Mouse (Mus musculus) adrenal gland, postnatal 4 days (tissue): ENCODE results near the gene Sh2d3c. TPM values are rescaled to one million over a fixed set of nuclear protein-coding genes. Genes with fewer than 3 reads are reported as not detected.
A peak's percentile ranks its signal among the peaks of the same experiment; 100 is the strongest.

Experiments
- DNase-seq, 2 experiments: peaks; one replicate each; pipeline ENCODE4 v3.0.0; 2021 to 2022; ENCODE audit warnings: low spot score in 2 of 2, mixed read lengths in 2 of 2
- total RNA-seq, 2 experiments: library from RNA; stranded (reverse); gene quantifications; 2 replicates each; pipeline ENCODE4 v1.2.3; 2021

Sh2d3c gene
- total RNA-seq, 2 experiments from 2014 or later = 32.3 to 32.9 TPM

DNA sequence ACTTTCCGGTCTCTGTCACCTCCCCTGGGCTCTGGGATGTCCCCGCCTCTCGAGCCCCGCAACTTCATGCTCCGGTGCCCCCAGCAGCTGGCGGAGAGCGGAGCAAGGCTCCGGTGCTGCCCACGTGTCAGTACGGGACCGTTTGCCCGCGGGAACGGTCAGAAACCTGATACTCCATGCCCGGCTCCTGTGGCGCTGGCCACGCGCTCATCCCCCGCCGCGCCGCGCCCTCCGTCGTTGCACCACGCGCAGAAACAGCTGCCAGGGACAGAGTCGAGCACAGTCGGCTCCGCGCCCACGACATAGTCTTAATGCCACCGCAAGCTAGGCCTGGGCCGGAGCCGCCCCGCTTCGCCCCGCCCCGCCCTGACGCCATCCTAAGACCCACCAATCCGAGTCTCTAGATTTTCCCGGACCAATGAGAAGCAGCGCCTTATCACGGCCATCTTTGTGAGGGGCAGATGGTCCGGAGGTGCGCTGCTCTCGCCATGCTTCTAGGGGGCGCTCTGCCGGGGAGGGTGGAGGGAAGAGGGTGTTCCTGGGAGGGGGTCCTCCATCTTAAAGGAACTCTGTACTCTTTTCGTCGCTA is 26.9 kb upstream of the Sh2d3c start:
- peak; percentile 80 to 93 for DNase-seq

DNA sequence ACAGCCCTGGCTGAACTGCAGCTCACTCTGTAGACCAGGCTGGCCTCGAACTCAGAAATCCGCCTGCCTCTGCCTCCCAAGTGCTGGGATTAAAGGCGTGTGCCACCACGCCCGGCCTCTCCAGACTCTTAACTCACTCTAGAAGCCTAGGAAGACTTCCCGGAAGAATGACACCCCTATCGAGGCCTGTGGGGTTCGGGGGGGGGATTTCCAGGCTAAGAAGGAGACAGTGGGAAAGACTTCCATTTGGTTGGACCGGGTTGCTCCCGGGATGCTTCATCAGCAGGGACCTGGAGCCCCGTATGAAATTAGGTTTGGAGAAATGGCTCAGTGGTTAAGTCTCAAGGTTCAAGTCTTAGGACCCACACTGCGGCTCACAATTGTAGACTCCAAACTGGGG is 26.2 kb upstream of the Sh2d3c start:
- no peak for DNase-seq

- DNase-seq = no peak
Measured at GRCm38 (mm10) chr2:32699680-32700079, 21.2 kb upstream of the Sh2d3c start.

DNA sequence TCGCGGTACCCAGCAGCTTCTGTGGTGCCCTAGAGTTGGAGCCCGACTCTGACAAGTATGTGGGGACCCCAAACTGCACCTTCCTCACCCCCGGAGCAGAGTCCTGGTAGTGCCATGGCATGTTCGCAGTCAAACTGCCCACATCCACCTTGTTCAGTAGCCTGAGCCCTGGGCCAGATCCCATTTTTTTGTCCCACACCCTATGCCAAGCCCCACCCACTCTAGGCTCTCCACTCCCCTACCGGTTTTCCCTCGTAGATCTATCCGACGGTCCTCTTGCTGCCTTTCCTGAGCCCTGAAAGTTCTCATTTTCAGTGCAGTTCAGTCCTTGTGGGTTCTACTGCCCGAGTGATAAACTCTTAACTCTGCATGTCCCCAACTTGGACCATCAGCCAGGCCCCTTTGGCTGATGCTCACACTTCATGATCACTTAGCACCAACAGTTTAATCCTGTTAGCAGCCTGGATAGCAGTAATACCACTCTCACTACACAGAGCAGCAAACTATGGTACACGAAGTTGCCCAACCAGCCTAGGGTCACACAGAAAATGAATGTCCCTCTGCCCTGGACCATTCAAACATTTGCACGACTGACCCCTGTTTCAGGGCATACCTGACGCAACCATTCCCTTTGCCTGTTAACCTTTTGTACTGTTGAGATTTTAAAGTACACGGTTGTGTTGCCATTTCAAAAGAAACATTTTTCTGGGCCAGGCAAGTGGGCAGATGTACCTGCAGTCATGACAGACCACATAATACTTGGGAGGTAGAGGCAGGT is 19.7 kb upstream of the Sh2d3c start:
- no peak for DNase-seq

DNA sequence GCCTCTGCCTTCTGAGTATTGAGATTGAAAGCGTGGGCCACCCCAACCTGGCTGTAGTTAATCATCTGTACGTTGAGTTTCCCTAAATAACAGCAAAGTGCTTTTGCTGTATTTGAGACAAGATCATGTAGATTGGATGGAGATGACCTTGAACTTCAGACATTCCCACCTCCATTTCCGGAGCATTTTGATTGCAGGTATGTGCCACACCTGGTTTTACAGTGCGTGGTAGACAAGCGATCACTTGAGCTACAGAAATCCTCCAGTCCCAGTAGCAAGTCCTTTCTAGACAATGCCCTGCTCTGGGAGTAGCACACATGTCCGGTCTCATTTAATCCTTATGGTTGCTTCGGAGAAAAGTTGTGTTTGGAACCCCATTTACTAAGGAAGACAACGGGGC is 17.8 kb upstream of the Sh2d3c start:
- no peak for DNase-seq

DNA sequence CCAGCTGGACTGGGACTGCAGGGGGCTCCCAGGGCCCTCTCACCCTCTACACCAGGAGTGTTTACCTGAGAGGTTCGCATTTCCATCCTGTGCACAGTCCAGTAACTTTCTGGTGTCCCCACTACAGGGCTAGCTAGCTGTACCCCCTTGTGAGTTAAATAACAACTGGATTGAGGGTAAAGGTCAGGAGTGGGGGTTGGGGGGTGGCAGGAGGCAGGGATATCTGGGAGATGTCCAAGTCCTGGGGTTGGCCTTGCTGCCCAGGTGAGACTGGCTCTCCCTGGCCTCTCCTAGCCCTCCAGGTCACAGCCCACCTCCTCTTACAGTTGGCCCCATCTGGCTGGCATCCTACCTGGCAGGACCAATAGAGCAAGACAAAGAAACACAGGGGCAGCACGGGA is 16.8 kb upstream of the Sh2d3c start, which contains the start of gene Fpgs:
Gene Fpgs (minus strand): TSS at position 125 of the 401 bp plus-strand sequence.
- DNase-seq = no peak

GRCm38 (mm10) chr2:32705018-32705417 is 15.8 kb upstream of the Sh2d3c start:
- no peak for DNase-seq

DNA sequence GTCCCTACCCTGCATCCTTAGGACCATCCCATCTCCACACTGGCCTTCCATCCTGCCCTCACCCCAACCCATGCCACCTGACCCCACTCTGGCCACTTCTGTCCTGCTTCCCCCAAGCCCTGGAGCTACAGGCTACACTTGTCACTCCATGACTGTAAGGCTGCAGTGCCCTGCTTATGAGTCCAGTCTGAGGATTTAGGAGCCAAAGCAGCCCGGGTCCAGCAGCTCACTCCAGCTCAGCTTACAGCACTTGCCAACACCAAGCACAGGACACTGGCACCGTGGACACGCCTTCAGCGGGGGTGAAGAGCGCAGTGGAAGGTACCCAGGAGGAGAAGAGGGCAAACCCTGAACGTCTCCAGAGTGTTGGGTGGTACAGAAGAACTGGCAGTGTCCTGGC is 13.9 kb upstream of the Sh2d3c start:
- no peak for DNase-seq

DNA sequence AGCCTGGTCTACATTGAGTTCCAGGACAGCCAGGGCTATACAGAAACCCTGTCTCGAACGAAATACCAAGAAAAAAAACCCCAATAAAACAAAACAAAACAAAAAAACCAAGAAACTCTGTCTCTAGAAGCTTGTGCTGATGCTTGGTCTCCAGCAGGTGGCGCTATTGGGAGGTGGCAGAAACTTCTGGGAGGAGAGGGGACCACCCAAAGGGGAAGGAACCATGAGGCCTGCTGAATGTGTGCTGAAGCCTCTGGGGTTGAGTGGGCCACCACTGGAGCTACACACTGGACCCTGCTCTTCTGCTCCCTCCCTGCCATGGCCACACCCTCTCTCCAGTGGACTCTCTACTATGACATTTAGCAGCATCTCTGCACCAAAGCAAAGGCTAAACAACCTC is 12.2 kb upstream of the Sh2d3c start:
- no peak for DNase-seq

DNA sequence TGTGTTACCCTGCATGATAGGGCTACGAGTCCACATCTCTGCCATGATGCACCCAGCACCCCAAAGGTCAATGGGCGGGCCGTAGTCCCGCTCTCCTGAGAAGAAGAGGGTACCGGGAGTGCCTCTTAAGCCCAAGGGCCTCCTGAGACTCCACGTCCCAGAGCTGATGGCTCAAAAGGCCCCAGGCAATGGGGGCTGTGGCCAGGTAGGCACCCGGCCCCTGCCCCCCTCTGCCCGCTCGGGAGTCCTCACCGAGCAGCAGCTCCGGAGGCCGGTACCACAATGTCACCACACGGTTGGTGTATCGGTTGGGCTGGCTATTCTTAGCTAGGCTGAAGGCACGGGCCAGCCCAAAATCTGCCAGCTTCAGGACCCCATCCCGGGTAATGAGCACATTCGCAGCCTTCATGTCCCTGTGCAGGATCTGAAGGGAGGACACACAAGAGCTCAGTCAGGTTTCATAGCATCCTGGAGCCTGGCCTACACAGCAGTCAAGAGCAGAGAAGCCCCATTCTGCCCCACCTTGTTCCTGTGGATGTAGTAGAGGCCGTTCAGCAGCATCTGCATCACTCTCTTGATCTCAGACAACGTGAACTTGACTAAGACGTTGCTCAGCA is 11.2 kb upstream of the Sh2d3c start:
- no peak for DNase-seq

DNA sequence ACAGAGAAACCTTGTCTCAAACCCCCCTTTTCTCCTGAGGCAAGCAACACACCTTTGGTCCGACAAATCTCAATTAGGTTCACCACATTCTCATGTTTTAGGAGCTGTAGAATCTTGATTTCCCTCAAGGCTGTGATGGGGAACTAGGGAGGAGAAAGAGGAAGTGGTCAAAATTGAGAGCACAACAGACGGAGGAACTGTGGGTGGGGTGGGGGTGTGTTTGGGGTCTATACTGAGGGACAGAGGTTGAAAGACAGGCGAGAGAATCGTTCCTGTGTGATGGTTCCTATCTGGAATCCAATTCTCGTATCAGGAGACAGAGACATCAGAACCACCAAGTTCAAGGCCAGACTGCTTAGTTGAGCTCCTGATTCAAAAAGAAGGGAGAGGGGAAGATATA is 10.4 kb upstream of the Sh2d3c start:
- no peak for DNase-seq

GRCm38 (mm10) chr2:32711301-32712056 is 9.4 kb upstream of the Sh2d3c start:
- DNase-seq = no peak

DNA sequence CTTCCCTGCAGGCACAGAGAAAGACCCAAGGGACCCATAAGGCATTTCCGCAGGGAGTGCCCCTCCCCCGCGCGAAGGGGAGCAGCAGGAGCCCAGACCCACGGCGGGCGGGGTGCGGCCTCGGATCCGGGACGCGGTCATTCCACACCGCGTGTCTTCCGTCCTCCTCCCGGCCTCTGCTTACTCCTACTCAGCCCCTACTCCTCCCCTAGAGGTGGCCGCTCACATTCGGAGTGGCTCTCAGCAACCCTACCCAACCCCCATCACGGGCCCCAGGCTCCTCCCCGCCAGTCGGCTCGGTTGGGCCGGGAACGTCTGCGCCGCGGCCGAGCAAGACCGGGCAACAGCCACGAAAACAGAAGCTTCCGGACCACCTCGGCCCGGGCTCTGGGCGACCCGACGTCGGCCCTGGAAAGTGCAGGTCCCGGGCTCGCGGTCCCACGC is 8.7 kb upstream of the Sh2d3c start:
- peak; percentile 49 to 63 for DNase-seq

GRCm38 (mm10) chr2:32712586-32712933 is 8.3 kb upstream of the Sh2d3c start:
- DNase-seq = peak; percentile 85 to 89

- peak; percentile 86 to 88 for DNase-seq
Measured at GRCm38 (mm10) chr2:32712934-32713817, 7.7 kb upstream of the Sh2d3c start, which contains the start of gene Cdk9. Gene Cdk9, minus strand, starts transcription at chr2:32713076.

- no peak for DNase-seq
Measured at GRCm38 (mm10) chr2:32714117-32714986, 6.5 kb upstream of the Sh2d3c start.

DNA sequence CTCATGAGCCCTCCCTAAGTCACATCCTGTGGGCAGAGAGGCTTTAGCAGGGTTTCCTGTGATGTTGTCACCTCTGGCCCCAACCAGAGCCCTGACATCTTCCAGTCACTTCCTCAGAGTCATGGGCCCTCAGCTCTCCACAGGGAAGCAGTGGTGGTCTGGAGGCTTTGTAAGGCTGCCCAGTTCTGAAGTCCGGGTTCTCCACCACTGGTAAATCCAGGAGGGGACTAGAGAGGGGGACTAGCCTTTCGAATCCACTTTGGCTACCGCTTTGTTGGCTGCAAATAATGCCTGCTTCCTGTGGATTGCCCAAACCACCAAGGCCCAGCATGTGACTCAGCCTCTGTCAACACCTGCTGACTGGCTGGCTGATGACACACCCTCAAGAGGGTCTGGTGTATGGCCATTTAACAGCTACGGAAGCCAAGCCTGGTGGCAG is 5.8 kb upstream of the Sh2d3c start:
- DNase-seq = no peak

GRCm38 (mm10) chr2:32718761-32719160 is 2.1 kb upstream of the Sh2d3c start:
- DNase-seq = no peak

DNA sequence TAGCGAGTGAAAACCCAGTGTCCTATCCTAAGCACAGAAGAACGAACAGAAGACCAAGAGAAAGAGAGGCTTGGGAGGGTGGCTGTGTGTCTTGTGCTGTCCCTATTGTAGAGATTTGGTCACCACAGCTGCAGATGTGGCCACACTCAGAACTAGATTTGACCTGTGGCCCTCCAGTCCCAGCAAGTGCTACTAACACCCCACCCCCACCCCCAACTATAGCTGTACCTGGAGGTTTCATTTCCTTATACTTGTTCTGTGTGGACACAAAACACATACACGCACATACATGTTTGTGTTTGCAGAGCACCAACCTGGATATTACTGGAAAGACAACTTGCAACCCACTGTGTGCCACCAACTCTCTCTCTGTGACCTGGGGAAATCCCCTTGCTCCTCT is 802 bp upstream of the Sh2d3c start:
- DNase-seq = no peak

- DNase-seq = no peak
Measured at GRCm38 (mm10) chr2:32722046-32722445, 1.2 kb downstream of the Sh2d3c start.
